Mouse (Mus musculus) cerebellum, adult 2 months (tissue): ENCODE data around the gene Gstm4.

Source experiments
- CTCF ChIP-seq: fragments of 200-500 bp; IDR thresholded peaks from 2 replicates; pipeline ENCODE4 v1.5.1; 2011; ENCODE audit warnings: low read depth, mild to moderate bottlenecking, control low read depth, low read length, moderate library complexity, borderline replicate concordance; ENCODE audit not compliant: insufficient read depth
- POLR2A ChIP-seq: fragments of 200-500 bp; IDR thresholded peaks from 2 replicates; pipeline ENCODE4 v1.6.1; 2011; ENCODE audit warnings: low read length, control low read depth, borderline replicate concordance; ENCODE audit not compliant: insufficient read depth

GRCm38 (mm10) chr3:108011558-108011957 lies 33.1 kb downstream of the Gstm4 start:
- TF ChIP-seq CTCF (no peak), POLR2A (no peak)
